Mouse (Mus musculus) lung, embryonic 14.5 days (tissue): ENCODE results near the gene Kif9. TPM values are rescaled to one million over a fixed set of nuclear protein-coding genes. Genes with fewer than 3 reads are reported as not detected.

Source experiments
- ATAC-seq: fragments of 200-750 bp; cut with Nextera tagmentation; 2 replicates; pipeline ENCODE4 v1.8.0; 2017; ENCODE audit warnings: mild to moderate bottlenecking, moderate TSS enrichment, moderate library complexity; ENCODE audit not compliant: insufficient read depth
- DNase-seq: peaks from one replicate; pipeline ENCODE4 v3.0.0-alpha.2; 2015
- H3K27ac ChIP-seq: fragments of 300-500 bp; sonication (generic); 2 replicates; pipeline ENCODE4 v1.5.1; 2014; ENCODE audit warnings: low read depth, mild to moderate bottlenecking, moderate library complexity
- H3K27me3 ChIP-seq: fragments of 300-500 bp; sonication (generic); 2 replicates; pipeline ENCODE4 v1.6.1; 2014; ENCODE audit warnings: low read length, control low read depth; ENCODE audit not compliant: insufficient read depth
- H3K36me3 ChIP-seq: fragments of 300-500 bp; sonication (generic); 2 replicates; pipeline ENCODE4 v1.6.1; 2014; ENCODE audit warnings: control low read depth; ENCODE audit not compliant: insufficient read depth
- H3K4me1 ChIP-seq: fragments of 300-500 bp; sonication (generic); 2 replicates; pipeline ENCODE4 v1.6.1; 2014; ENCODE audit warnings: antibody characterized with exemption, control low read depth; ENCODE audit not compliant: insufficient read depth
- H3K4me2 ChIP-seq: fragments of 300-500 bp; sonication (generic); 2 replicates; pipeline ENCODE4 v1.6.1; 2014; ENCODE audit warnings: mild to moderate bottlenecking
- H3K4me3 ChIP-seq: fragments of 300-500 bp; sonication (generic); 2 replicates; pipeline ENCODE4 v1.5.1; 2014; ENCODE audit warnings: low read depth, low read length
- H3K9ac ChIP-seq: fragments of 300-500 bp; sonication (generic); 2 replicates; pipeline ENCODE4 v1.6.1; 2014
- H3K9me3 ChIP-seq: fragments of 300-500 bp; sonication (generic); 2 replicates; pipeline ENCODE4 v1.6.1; 2016; ENCODE audit warnings: low read depth, low read length, control low read depth
- CTCF ChIP-seq: IDR thresholded peaks from 2 replicates; pipeline ENCODE4 v1.5.1; 2016; ENCODE audit warnings: antibody characterized with exemption, low read depth
- WGBS: fragments of 180-500 bp; shearing (Covaris S2); extraction: QIAGEN DNeasy Blood & Tissue Kit; methylation state at CpG from one replicate; pipeline ENCODE4 v1.1.7; 2014; 5-methylcytosine and 5-hydroxymethylcytosine counted together
- polyA plus RNA-seq: library from polyadenylated mRNA; unstranded; fragments of >200 nt; fragmentation: Nextera tagmentation; extraction: Ambion mirVana; gene quantifications from 2 replicates; pipeline ENCODE4 v1.2.1, GENCODE M21; 2014

Kif9 gene
- polyA plus RNA-seq = 0.88 and 1.8 TPM in 2 replicates

GRCm38 (mm10) chr9:110476124-110477091 is at the start of gene Kif9, which contains the start of gene Klhl18:
Gene Kif9, plus strand, starts transcription at chr9:110476958.
Gene Klhl18, minus strand, starts transcription at chr9:110476694.
- ATAC-seq = peak; percentile 99

DNA sequence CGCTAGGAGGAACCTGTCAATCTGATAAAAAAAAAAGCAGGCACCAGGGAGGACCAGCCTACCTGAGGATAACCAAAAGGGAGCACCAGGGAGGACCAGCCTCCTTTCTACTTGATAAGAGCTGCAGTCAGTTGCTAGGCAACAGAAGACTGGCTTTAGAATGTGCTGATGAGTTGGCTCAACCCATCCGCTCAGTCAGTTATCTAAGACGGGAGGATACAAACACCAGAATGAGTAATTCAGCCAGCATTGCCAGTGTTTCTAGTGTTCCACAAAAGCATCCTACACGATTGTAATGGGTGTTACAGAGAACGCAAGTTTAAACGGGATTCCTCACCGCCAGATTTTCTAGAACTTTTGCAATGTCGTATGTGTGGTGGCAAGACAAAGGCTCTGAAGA is 45.5 kb upstream of the Kif9 start:
- no peak overlapping the region for H3K9ac ChIP-seq
- H3K36me3 ChIP-seq = peaks cover 57% of the 10 kb centered on the region
- DNase-seq = no peak
- no peak overlapping the region for H3K27ac ChIP-seq
- no peak for TF ChIP-seq CTCF
- 74% methylated on average over 8 of the region's 8 CpGs for WGBS
- H3K4me3 ChIP-seq = no peak overlapping the region
- H3K9me3 ChIP-seq = no peaks in the 10 kb centered on the region
- no peaks in the 10 kb centered on the region for H3K4me1 ChIP-seq
- no peak overlapping the region for H3K4me2 ChIP-seq
- ATAC-seq = no peak
- no peaks in the 10 kb centered on the region for H3K27me3 ChIP-seq

More at GRCm38 (mm10) chr9:110476124-110477091, at the start of gene Kif9, which contains the start of gene Klhl18:
- H3K9ac ChIP-seq = peak within 1 kb of the TSS; percentile 62
- H3K36me3 ChIP-seq = 0 out of 2 replicates have a peak, but pooled peaks cover 4% of the 10 kb centered on the region
- DNase-seq = peak; percentile 98
- peak within 1 kb of the TSS; percentile 81 for H3K4me2 ChIP-seq
- TF ChIP-seq CTCF = peak; percentile 17; the same call in 1 of the 2 replicates
- no peaks in the 10 kb centered on the region for H3K4me1 ChIP-seq
- peak within 1 kb of the TSS; percentile 76 for H3K4me3 ChIP-seq
- under 1% methylated on average over 53 of the region's 53 CpGs for WGBS
- H3K27me3 ChIP-seq = no peaks in the 10 kb centered on the region
- no peaks in the 10 kb centered on the region for H3K9me3 ChIP-seq
- H3K27ac ChIP-seq = peak within 1 kb of the TSS; percentile 90

- Histone ChIP-seq H3K27me3 (no peaks in the 10 kb centered on the region), H3K27ac (no peak overlapping the region), H3K9me3 (no peaks in the 10 kb centered on the region), H3K9ac (no peak overlapping the region), H3K36me3 (peaks cover 51% of the 10 kb centered on the region), H3K4me2 (no peak overlapping the region), H3K4me3 (no peak overlapping the region), H3K4me1 (no peaks in the 10 kb centered on the region)
- no peak for ATAC-seq
- TF ChIP-seq CTCF = no peak
- no peak for DNase-seq
- 90% methylated on average over 2 of the region's 2 CpGs for WGBS
Observed at GRCm38 (mm10) chr9:110433045-110433444, 43.7 kb upstream of the Kif9 start.

DNA sequence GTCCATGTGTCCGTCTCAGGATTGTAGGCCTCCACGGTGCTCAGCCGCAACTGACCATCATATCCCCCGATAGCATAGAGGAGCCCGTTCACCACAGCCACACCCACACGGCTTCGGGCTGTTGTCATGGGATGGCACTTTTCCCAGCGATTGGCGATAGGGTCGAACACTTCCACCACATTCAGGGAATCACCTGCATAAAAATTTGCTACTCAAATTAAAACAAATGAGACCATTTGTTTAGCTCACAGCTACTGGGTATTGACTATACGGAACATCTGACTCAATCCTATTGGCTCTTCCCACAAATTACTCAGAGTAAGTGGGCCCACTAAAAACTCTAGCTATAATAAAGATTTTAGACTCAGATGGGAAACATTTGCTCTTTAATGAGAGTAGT is 40.7 kb upstream of the Kif9 start:
- ATAC-seq (no peak), DNase-seq (no peak)
- no peak overlapping the region for H3K9ac ChIP-seq
- H3K4me1 ChIP-seq = no peaks in the 10 kb centered on the region
- TF ChIP-seq CTCF = no peak
- no peak overlapping the region for H3K27ac ChIP-seq
- H3K36me3 ChIP-seq = peaks cover 30% of the 10 kb centered on the region
- no peak overlapping the region for H3K4me3 ChIP-seq
- no peaks in the 10 kb centered on the region for H3K27me3 ChIP-seq
- 91% methylated on average over 11 of the region's 11 CpGs for WGBS
- no peak overlapping the region for H3K4me2 ChIP-seq
- no peaks in the 10 kb centered on the region for H3K9me3 ChIP-seq

- WGBS = 65% methylated on average over 3 of the region's 5 CpGs
- Histone ChIP-seq H3K27ac (no peak overlapping the region), H3K27me3 (no peaks in the 10 kb centered on the region), H3K4me1 (no peaks in the 10 kb centered on the region), H3K9ac (no peak overlapping the region), H3K4me3 (no peak overlapping the region), H3K36me3 (peaks cover 17% of the 10 kb centered on the region; the same call in 1 of the 2 replicates), H3K4me2 (no peak overlapping the region), H3K9me3 (no peaks in the 10 kb centered on the region)
- no peak for DNase-seq
- no peak for ATAC-seq
- no peak for TF ChIP-seq CTCF
Observed at GRCm38 (mm10) chr9:110440049-110440448, 36.7 kb upstream of the Kif9 start.

DNA sequence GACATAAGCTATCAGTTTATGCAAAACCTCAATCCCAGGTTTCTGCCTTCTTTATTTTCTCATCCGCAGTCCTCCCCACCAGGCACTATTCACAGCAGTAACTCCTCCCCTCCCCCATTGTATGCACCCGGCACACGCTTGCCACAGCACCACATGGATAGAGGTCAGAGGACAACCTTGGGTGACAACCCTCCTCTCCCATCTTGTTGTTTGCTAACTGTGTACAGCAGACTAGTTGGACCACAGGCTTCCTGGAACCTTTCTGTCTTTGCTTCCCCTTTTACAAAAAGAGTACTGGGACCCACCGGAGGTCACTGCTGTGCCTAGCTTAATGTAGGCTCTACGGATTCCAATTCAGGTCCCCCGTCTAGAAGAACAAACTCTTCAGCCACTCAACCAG is 36.2 kb upstream of the Kif9 start:
- no peaks in the 10 kb centered on the region for H3K4me1 ChIP-seq
- no peaks in the 10 kb centered on the region for H3K27me3 ChIP-seq
- TF ChIP-seq CTCF = no peak
- ATAC-seq = no peak
- DNase-seq = no peak
- no peak overlapping the region for H3K27ac ChIP-seq
- H3K4me3 ChIP-seq = no peak overlapping the region
- no peaks in the 10 kb centered on the region for H3K9me3 ChIP-seq
- 84% methylated on average over 6 of the region's 6 CpGs for WGBS
- peaks cover 11% of the 10 kb centered on the region; the same call in 1 of the 2 replicates for H3K36me3 ChIP-seq
- H3K4me2 ChIP-seq = no peak overlapping the region
- no peak overlapping the region for H3K9ac ChIP-seq

GRCm38 (mm10) chr9:110448356-110448755 is 28.4 kb upstream of the Kif9 start:
- no peak; the same call in 1 of the 2 replicates for ATAC-seq
- TF ChIP-seq CTCF = no peak
- no peak for DNase-seq
- no peak overlapping the region for H3K4me2 ChIP-seq
- H3K9ac ChIP-seq = no peak overlapping the region
- H3K4me3 ChIP-seq = no peak overlapping the region
- H3K27ac ChIP-seq = no peak overlapping the region
- no peaks in the 10 kb centered on the region for H3K27me3 ChIP-seq
- no peaks in the 10 kb centered on the region for H3K9me3 ChIP-seq
- H3K36me3 ChIP-seq = peaks cover 3% of the 10 kb centered on the region; the same call in 1 of the 2 replicates
- H3K4me1 ChIP-seq = no peaks in the 10 kb centered on the region
- WGBS = 81% methylated on average over 15 of the region's 15 CpGs
